Mouse (Mus musculus): ENCODE measurements around the gene Arpc2. TPM values are rescaled to one million over a fixed set of nuclear protein-coding genes. Genes with fewer than 3 reads are reported as not detected.

Gene Arpc2
- total and polyA plus RNA-seq, 3 experiments = 234 to 522 (median 455) TPM

GRCm38 (mm10) chr1:74237671-74238070 is 1.8 kb downstream of the Arpc2 start:
- DNase-seq (ENCODE audit: extremely low read depth) = no peak
- H3K4me2 ChIP-seq (ENCODE audit: insufficient read depth, low read depth, poor library complexity, severe bottlenecking) = peak overlapping the region; percentile 99
- no peaks in the 10 kb centered on the region for H3K9me3 ChIP-seq (replicated peaks; ENCODE audit: low read length)
- in situ Hi-C loops (cut with MboI; ENCODE audit: low pct_ligation_motif_present, low pct_unique_long_range_greater_than_20kb, low sequenced_read_pairs) (no loop called here), dilution Hi-C loops (cut with MboI; ENCODE audit: extremely low pct_ligation_motif_present, extremely low pct_unique_long_range_greater_than_20kb, low sequenced_read_pairs) (no loop called here)
- TF ChIP-seq MXI1 (IDR thresholded peaks at IDR 0.05; ENCODE audit: low read depth, low read length) = no peak
- no peak for TF ChIP-seq NRF1 (IDR thresholded peaks at IDR 0.05; ENCODE audit: low read depth, low read length)
- TF ChIP-seq ZC3H11A (IDR thresholded peaks at IDR 0.05; ENCODE audit: low read depth, low read length) = no peak
- TF ChIP-seq MYC (IDR thresholded peaks at IDR 0.05; ENCODE audit: low read depth, low read length) = no peak
- TF ChIP-seq BHLHE40 (IDR thresholded peaks at IDR 0.05; ENCODE audit: low read depth, low read length) = no peak
- TF ChIP-seq TBP (conservative IDR thresholded peaks at IDR 0.05; ENCODE audit: low read depth, low read length) = no peak
- no peak for TF ChIP-seq JUN (IDR thresholded peaks at IDR 0.05; ENCODE audit: insufficient read depth, low read depth, low read length)
- no peak for TF ChIP-seq RAD21 (IDR thresholded peaks at IDR 0.05; ENCODE audit: low read depth, low read length)
- TF ChIP-seq GABPA (IDR thresholded peaks at IDR 0.05; ENCODE audit: insufficient replicate concordance, low read depth, low read length) = no peak
- TF ChIP-seq CTCF (conservative IDR thresholded peaks at IDR 0.05 in 1 of 2, IDR thresholded peaks at IDR 0.05 in 1 of 2; ENCODE audit: low read depth in 2 of 2, low read length in 2 of 2) = no peak
- no peak for TF ChIP-seq RCOR1 (conservative IDR thresholded peaks at IDR 0.05; ENCODE audit: low read depth, low read length)
- no peak for TF ChIP-seq USF1 (IDR thresholded peaks at IDR 0.05; ENCODE audit: low read depth, low read length)
- TF ChIP-seq USF2 (conservative IDR thresholded peaks at IDR 0.05; ENCODE audit: low read depth, low read length) = no peak
- TF ChIP-seq ZNF384 (IDR thresholded peaks at IDR 0.05; ENCODE audit: low read depth, low read length) = no peak
- TF ChIP-seq UBTF (IDR thresholded peaks at IDR 0.05; ENCODE audit: low read depth, low read length) = no peak
- TF ChIP-seq MAFK (IDR thresholded peaks at IDR 0.05; ENCODE audit: insufficient replicate concordance, low read length) = no peak
- peak overlapping the region; percentile 54; the same call in 1 of the 2 replicates for H3K27ac ChIP-seq (ENCODE audit: insufficient read depth, low read depth)
- H3K4me3 ChIP-seq (replicated peaks in 1 of 3; ENCODE audit: low read depth in 2 of 3, low read length in 2 of 3, poor library complexity in 1 of 3) = peak overlapping the region; percentile 63 to 97 (median 94)
- peaks cover 61% of the 10 kb centered on the region for H3K79me2 ChIP-seq (replicated peaks; ENCODE audit: control insufficient read depth, extremely low read depth, insufficient read depth, poor library complexity, severe bottlenecking)
- peaks cover 5 to 28% of the 10 kb centered on the region in 2 experiments; a peak in 3 of 4 replicates for H3K4me1 ChIP-seq (ENCODE audit: control insufficient read depth in 1 of 2, insufficient read depth in 2 of 2)
- H3K9ac ChIP-seq (ENCODE audit: insufficient read depth, low read depth) = peak overlapping the region; percentile 92
- H3K27me3 ChIP-seq (replicated peaks) = no peaks in the 10 kb centered on the region
- peaks cover 3 to 26% of the 10 kb centered on the region in 2 experiments for H3K36me3 ChIP-seq (replicated peaks in 1 of 2; ENCODE audit: control insufficient read depth in 1 of 2, insufficient read depth in 1 of 2, low read length in 1 of 2)

DNA sequence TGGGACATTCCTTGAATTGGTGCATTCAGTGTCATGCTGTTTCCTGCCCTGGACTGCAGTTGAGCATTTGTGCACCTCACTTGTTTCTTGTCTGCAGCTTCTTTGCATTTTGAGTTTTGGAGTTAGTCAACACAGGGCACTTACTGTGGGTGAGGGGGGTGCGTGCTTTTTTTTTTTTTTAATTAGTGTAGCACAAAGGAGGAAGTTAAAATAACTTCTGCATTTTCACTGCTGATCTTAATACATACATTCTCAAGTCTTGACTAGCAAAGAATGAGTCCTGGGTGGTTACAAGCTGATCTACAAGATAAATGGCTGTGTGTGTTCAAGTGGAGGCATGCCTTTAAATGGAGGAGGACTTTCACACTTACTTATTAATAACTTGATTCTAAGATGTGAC is 2.3 kb downstream of the Arpc2 start:
- H3K9me3 ChIP-seq (replicated peaks; ENCODE audit: low read length) = no peaks in the 10 kb centered on the region
- DNase-seq (ENCODE audit: extremely low read depth) = peak; percentile 68
- peak overlapping the region; percentile 54; the same call in 1 of the 2 replicates for H3K27ac ChIP-seq (ENCODE audit: insufficient read depth, low read depth)
- no peaks in the 10 kb centered on the region for H3K27me3 ChIP-seq (replicated peaks)
- dilution Hi-C loops (cut with MboI; ENCODE audit: extremely low pct_ligation_motif_present, extremely low pct_unique_long_range_greater_than_20kb, low sequenced_read_pairs) (no loop called here), in situ Hi-C loops (cut with MboI; ENCODE audit: low pct_ligation_motif_present, low pct_unique_long_range_greater_than_20kb, low sequenced_read_pairs) (no loop called here)
- H3K4me1 ChIP-seq (ENCODE audit: control insufficient read depth in 1 of 2, insufficient read depth in 2 of 2) = peaks cover 10 to 32% of the 10 kb centered on the region in 2 experiments; a peak in 3 of 4 replicates
- peaks cover 3 to 31% of the 10 kb centered on the region in 2 experiments for H3K36me3 ChIP-seq (replicated peaks in 1 of 2; ENCODE audit: control insufficient read depth in 1 of 2, insufficient read depth in 1 of 2, low read length in 1 of 2)
- peak overlapping the region; percentile 63 to 97 (median 94) for H3K4me3 ChIP-seq (replicated peaks in 1 of 3; ENCODE audit: low read depth in 2 of 3, low read length in 2 of 3, poor library complexity in 1 of 3)
- H3K4me2 ChIP-seq (ENCODE audit: insufficient read depth, low read depth, poor library complexity, severe bottlenecking) = peak overlapping the region; percentile 99
- H3K9ac ChIP-seq (ENCODE audit: insufficient read depth, low read depth) = peak overlapping the region; percentile 92
- peaks cover 66% of the 10 kb centered on the region for H3K79me2 ChIP-seq (replicated peaks; ENCODE audit: control insufficient read depth, extremely low read depth, insufficient read depth, poor library complexity, severe bottlenecking)
- TF ChIP-seq ZMIZ1 (IDR thresholded peaks at IDR 0.05; ENCODE audit: low read depth, low read length) (no peak), TCF12 (IDR thresholded peaks at IDR 0.05; ENCODE audit: low read depth, low read length) (0 out of 2 replicates have a peak, but pooled peaks have one; percentile 31), TBP (conservative IDR thresholded peaks at IDR 0.05; ENCODE audit: low read depth, low read length) (no peak), MAX (IDR thresholded peaks at IDR 0.05; ENCODE audit: low read length) (peak; percentile 53; the same call in 1 of the 2 replicates), MXI1 (IDR thresholded peaks at IDR 0.05; ENCODE audit: low read depth, low read length) (peak; percentile 78; the same call in 1 of the 2 replicates), BHLHE40 (IDR thresholded peaks at IDR 0.05; ENCODE audit: low read depth, low read length) (peak; percentile 60), JUND (conservative IDR thresholded peaks at IDR 0.05; ENCODE audit: low read depth, low read length) (peak; percentile 82), MAFK (IDR thresholded peaks at IDR 0.05; ENCODE audit: insufficient replicate concordance, low read length) (peak; percentile 35; the same call in 1 of the 2 replicates), MAZ (IDR thresholded peaks at IDR 0.05; ENCODE audit: low read depth, low read length) (peak; percentile 75), CTCF (conservative IDR thresholded peaks at IDR 0.05 in 1 of 2, IDR thresholded peaks at IDR 0.05 in 1 of 2; ENCODE audit: low read depth in 2 of 2, low read length in 2 of 2) (no peak), ETS1 (conservative IDR thresholded peaks at IDR 0.05; ENCODE audit: low read depth, low read length) (peak; percentile 60), GABPA (IDR thresholded peaks at IDR 0.05; ENCODE audit: insufficient replicate concordance, low read depth, low read length) (no peak), RAD21 (IDR thresholded peaks at IDR 0.05; ENCODE audit: low read depth, low read length) (no peak), CHD1 (IDR thresholded peaks at IDR 0.05; ENCODE audit: low read depth, low read length) (no peak), ELF1 (IDR thresholded peaks at IDR 0.05; ENCODE audit: low read depth, low read length) (peak; percentile 38; the same call in 1 of the 2 replicates), KAT2A (IDR thresholded peaks at IDR 0.05; ENCODE audit: insufficient replicate concordance, low read length) (no peak), MEF2A (IDR thresholded peaks at IDR 0.05; ENCODE audit: borderline replicate concordance, low read depth, low read length) (0 out of 2 replicates have a peak, but pooled peaks have one; percentile 41), POLR2A (IDR thresholded peaks at IDR 0.05; ENCODE audit: low read depth, low read length) (peak; percentile 35; the same call in 1 of the 2 replicates), POLR2AphosphoS2 (IDR thresholded peaks at IDR 0.05; ENCODE audit: low read depth, low read length) (no peak), ZNF384 (IDR thresholded peaks at IDR 0.05; ENCODE audit: low read depth, low read length) (peak; percentile 97), PAX5 (IDR thresholded peaks at IDR 0.05; ENCODE audit: low read length) (no peak), SIN3A (IDR thresholded peaks at IDR 0.05; ENCODE audit: low read length) (peak; percentile 88)
